Mouse (Mus musculus): ENCODE measurements at regions not wholly inside any gene's neighbourhood (a gene's known extent, or its start where the extent isn't known, plus 50 kb on each side); places are given as distances from the start of the nearest gene placed in this dataset.

DNA sequence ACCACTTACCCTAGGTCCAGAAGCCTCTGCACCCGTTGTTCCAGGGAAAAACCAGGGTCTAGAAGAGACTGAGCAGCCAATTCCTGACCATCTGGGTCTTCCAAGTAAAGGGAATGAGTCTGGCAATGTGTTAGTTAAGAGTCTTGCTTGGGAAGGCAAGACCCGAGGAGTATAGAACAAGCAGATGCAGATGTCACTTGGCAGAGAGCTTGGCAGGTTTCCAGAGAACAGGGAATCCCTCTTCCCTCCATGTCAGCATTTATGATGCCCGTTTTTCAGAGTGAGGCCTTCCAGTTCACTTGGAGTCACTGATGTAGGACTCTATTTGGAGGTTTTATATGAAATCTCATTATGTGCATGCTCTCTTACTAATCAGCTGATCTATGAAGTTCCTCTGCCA lies 231.1 kb downstream of the Bcl2 start:
- TF ChIP-seq CTCF (IDR thresholded peaks at IDR 0.05; ENCODE audit: low read depth): no peak
- Histone ChIP-seq H3K9ac (replicated peaks; ENCODE audit: low read length) (no peak overlapping the region), H3K36me3 (ENCODE audit: insufficient read depth, low read length) (no peaks in the 10 kb centered on the region), H3K4me2 (ENCODE audit: low read depth, low read length) (no peak overlapping the region), H3K27me3 (ENCODE audit: insufficient read depth, low read length) (no peaks in the 10 kb centered on the region), H3K4me1 (ENCODE audit: insufficient read depth, low read length) (no peaks in the 10 kb centered on the region), H3K4me3 (ENCODE audit: low read length) (no peak overlapping the region), H3K27ac (no peak overlapping the region), H3K9me3 (ENCODE audit: low read length) (no peaks in the 10 kb centered on the region)
- WGBS: 37% methylated on average over 3 of the region's 3 CpGs
- DNase-seq (ENCODE audit: low spot score) (peak; percentile 78), ATAC-seq (peak; percentile 47; the same call in 1 of the 2 replicates)

- ATAC-seq (peak; percentile 63; the same call in 1 of the 2 replicates), DNase-seq (ENCODE audit: low spot score) (peak; percentile 20)
- Histone ChIP-seq H3K4me3 (ENCODE audit: low read length) (no peak overlapping the region), H3K36me3 (ENCODE audit: insufficient read depth, low read length) (no peaks in the 10 kb centered on the region), H3K9me3 (ENCODE audit: low read length) (no peaks in the 10 kb centered on the region), H3K27ac (no peak overlapping the region), H3K27me3 (ENCODE audit: insufficient read depth, low read length) (no peaks in the 10 kb centered on the region), H3K9ac (replicated peaks; ENCODE audit: low read length) (no peak overlapping the region), H3K4me1 (ENCODE audit: insufficient read depth, low read length) (no peaks in the 10 kb centered on the region), H3K4me2 (ENCODE audit: low read depth, low read length) (no peak overlapping the region)
- TF ChIP-seq CTCF (IDR thresholded peaks at IDR 0.05; ENCODE audit: low read depth): no peak
- 42% methylated on average over 7 of the region's 7 CpGs for WGBS
These were observed 236.3 kb downstream of the Bcl2 start for GRCm38 (mm10) chr1:106477670-106478355.

DNA sequence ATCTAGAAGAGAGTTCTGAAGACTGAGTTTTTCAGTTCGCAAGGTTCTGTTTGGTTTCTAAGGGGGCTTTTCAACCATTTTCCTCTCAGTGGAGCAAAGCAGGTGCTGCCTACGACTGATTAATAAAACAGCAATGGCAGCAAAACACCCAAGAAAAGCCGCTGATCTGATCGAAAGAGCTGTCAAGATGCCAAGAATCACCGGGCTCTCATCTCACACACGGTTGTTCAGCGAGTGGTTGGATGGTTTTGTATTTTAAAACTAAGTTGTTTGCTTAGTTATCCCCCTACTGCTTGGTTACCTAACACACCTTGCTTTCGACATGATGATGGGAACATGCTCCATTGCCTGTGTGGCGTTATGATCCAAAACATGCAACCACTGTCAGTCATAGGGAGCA lies 246.1 kb downstream of the Bcl2 start:
- ATAC-seq (no peak), DNase-seq (ENCODE audit: low spot score) (no peak)

GRCm38 (mm10) chr1:106466644-106467043 lies 247.4 kb downstream of the Bcl2 start:
- Histone ChIP-seq H3K4me1 (ENCODE audit: insufficient read depth, low read length) (peaks cover 3% of the 10 kb centered on the region; the same call in 1 of the 2 replicates), H3K4me2 (ENCODE audit: low read depth, low read length) (no peak overlapping the region), H3K4me3 (ENCODE audit: low read length) (no peak overlapping the region), H3K27ac (no peak overlapping the region), H3K36me3 (ENCODE audit: insufficient read depth, low read length) (no peaks in the 10 kb centered on the region), H3K9ac (replicated peaks; ENCODE audit: low read length) (no peak overlapping the region), H3K27me3 (ENCODE audit: insufficient read depth, low read length) (no peaks in the 10 kb centered on the region), H3K9me3 (ENCODE audit: low read length) (no peaks in the 10 kb centered on the region)
- DNase-seq (ENCODE audit: low spot score): no peak
- no peak for TF ChIP-seq CTCF (IDR thresholded peaks at IDR 0.05; ENCODE audit: low read depth)
- WGBS: 79% methylated on average over 4 of the region's 4 CpGs
- no peak for ATAC-seq

More for the DNA sequence above, 246.1 kb downstream of the Bcl2 start:
- no peak overlapping the region for H3K9ac ChIP-seq (replicated peaks; ENCODE audit: low read length)
- 76% methylated on average over 9 of the region's 9 CpGs for WGBS
- no peak overlapping the region for H3K4me2 ChIP-seq (ENCODE audit: low read depth, low read length)
- no peak for TF ChIP-seq CTCF (IDR thresholded peaks at IDR 0.05; ENCODE audit: low read depth)
- H3K4me3 ChIP-seq (ENCODE audit: low read length): no peak overlapping the region
- H3K27me3 ChIP-seq (ENCODE audit: insufficient read depth, low read length): no peaks in the 10 kb centered on the region
- H3K27ac ChIP-seq: no peak overlapping the region
- H3K9me3 ChIP-seq (ENCODE audit: low read length): no peaks in the 10 kb centered on the region
- peaks cover 3% of the 10 kb centered on the region; the same call in 1 of the 2 replicates for H3K4me1 ChIP-seq (ENCODE audit: insufficient read depth, low read length)
- no peaks in the 10 kb centered on the region for H3K36me3 ChIP-seq (ENCODE audit: insufficient read depth, low read length)

DNA sequence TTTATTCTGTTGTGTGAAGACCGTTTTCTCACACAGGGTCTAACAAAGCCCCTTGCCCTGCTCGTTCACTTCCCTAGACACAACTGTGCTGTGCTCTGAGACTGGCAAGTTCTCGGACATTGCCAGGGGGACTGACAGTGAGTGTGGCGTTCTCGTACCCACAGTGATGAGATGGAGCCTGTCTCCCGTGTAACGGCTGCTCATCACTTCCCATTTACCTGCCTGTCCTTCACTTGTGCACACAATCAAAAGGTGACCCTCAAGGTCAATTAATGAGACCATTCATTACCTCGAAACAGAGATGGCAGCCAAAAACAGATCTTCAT lies 248.1 kb downstream of the Bcl2 start:
- no peak overlapping the region for H3K4me3 ChIP-seq (ENCODE audit: low read length)
- DNase-seq (ENCODE audit: low spot score): no peak
- H3K4me2 ChIP-seq (ENCODE audit: low read depth, low read length): no peak overlapping the region
- no peaks in the 10 kb centered on the region for H3K27me3 ChIP-seq (ENCODE audit: insufficient read depth, low read length)
- no peak overlapping the region for H3K27ac ChIP-seq
- WGBS: 44% methylated on average over 8 of the region's 8 CpGs
- no peaks in the 10 kb centered on the region for H3K36me3 ChIP-seq (ENCODE audit: insufficient read depth, low read length)
- no peaks in the 10 kb centered on the region for H3K9me3 ChIP-seq (ENCODE audit: low read length)
- ATAC-seq: no peak
- H3K9ac ChIP-seq (replicated peaks; ENCODE audit: low read length): no peak overlapping the region
- H3K4me1 ChIP-seq (ENCODE audit: insufficient read depth, low read length): peaks cover 3% of the 10 kb centered on the region; the same call in 1 of the 2 replicates
- no peak for TF ChIP-seq CTCF (IDR thresholded peaks at IDR 0.05; ENCODE audit: low read depth)

DNA sequence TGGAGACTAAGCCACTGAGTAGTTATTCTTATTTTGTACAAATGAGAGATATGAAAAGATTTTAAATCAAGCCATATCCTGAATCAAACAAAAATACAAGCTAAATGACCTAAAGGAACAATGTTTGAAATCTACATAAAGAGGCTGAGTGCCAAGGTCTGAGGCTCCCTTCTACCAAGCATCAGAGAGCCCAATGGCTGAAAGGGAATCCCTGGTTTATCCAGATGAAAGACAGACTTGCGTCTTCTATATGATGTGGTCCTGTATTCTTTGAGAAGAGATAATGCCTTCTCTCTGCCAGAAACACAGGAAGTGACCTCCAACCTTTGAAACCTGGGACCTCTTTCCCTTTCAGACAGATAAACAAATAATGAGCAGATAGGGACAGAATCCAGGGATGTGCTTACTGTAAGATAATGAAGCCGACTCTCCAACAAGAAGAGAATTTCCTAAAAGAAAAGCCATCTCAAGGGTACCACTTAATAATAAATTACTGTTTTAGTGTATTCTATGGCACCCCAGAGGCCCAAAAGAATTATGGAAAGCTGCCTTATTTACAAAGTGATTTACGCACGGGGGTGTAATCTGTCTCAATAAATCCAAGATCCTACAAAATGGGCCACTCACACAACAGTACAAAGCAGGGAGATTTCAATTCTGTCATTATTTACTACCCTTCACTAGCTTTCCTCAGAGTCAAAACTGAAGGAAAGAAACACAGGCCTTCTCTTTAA lies 248.7 kb downstream of the Bcl2 start:
- DNase-seq (ENCODE audit: low spot score) (no peak), ATAC-seq (no peak)
- no peak overlapping the region for H3K4me3 ChIP-seq (ENCODE audit: low read length)
- H3K27ac ChIP-seq: no peak overlapping the region
- no peak for TF ChIP-seq CTCF (IDR thresholded peaks at IDR 0.05; ENCODE audit: low read depth)
- no peaks in the 10 kb centered on the region for H3K9me3 ChIP-seq (ENCODE audit: low read length)
- H3K36me3 ChIP-seq (ENCODE audit: insufficient read depth, low read length): no peaks in the 10 kb centered on the region
- no peaks in the 10 kb centered on the region for H3K27me3 ChIP-seq (ENCODE audit: insufficient read depth, low read length)
- no peak overlapping the region for H3K4me2 ChIP-seq (ENCODE audit: low read depth, low read length)
- H3K9ac ChIP-seq (replicated peaks; ENCODE audit: low read length): no peak overlapping the region
- WGBS: 58% methylated on average over 4 of the region's 4 CpGs
- peaks cover 3% of the 10 kb centered on the region; the same call in 1 of the 2 replicates for H3K4me1 ChIP-seq (ENCODE audit: insufficient read depth, low read length)

- Histone ChIP-seq H3K4me2 (ENCODE audit: low read depth, low read length) (no peak overlapping the region), H3K4me1 (ENCODE audit: insufficient read depth, low read length) (peaks cover 3% of the 10 kb centered on the region; the same call in 1 of the 2 replicates), H3K36me3 (ENCODE audit: insufficient read depth, low read length) (no peaks in the 10 kb centered on the region), H3K9me3 (ENCODE audit: low read length) (no peaks in the 10 kb centered on the region), H3K27ac (no peak overlapping the region), H3K27me3 (ENCODE audit: insufficient read depth, low read length) (no peaks in the 10 kb centered on the region), H3K4me3 (ENCODE audit: low read length) (no peak overlapping the region), H3K9ac (replicated peaks; ENCODE audit: low read length) (no peak overlapping the region)
- 22% methylated on average over 2 of the region's 2 CpGs for WGBS
- no peak for TF ChIP-seq CTCF (IDR thresholded peaks at IDR 0.05; ENCODE audit: low read depth)
- ATAC-seq (no peak), DNase-seq (ENCODE audit: low spot score) (no peak)
These were observed 249.3 kb downstream of the Bcl2 start for GRCm38 (mm10) chr1:106464726-106465125.
